Mouse (Mus musculus): ENCODE data around the gene Rgs19.

DNA sequence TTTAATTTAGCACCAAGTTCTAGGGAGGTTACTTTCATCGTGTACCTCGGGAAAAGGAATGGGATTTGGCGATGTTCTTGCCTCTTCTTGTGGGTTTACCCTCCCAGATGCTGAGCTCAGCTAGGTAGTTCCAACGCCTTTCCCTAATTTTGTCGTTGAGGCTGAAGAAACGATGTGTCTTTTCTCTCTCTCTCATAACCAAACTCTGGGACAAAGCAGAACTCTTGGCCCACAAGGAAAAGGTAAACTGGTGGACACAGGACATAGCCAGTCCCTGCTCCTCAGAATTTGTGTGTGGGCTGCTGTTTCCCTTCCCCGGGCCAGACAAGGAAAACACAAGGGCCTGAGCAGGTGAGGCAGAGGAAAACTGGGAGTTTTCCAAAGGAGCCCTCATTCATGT is 21.8 kb downstream of the Rgs19 start:
- TF ChIP-seq CTCF (IDR thresholded peaks at IDR 0.05; ENCODE audit: low read depth, low read length): no peak
- TF ChIP-seq POLR2A (IDR thresholded peaks at IDR 0.05; ENCODE audit: extremely low read depth, insufficient read depth, low read length): no peak

Measured in liver, adult 2 months (tissue).